Mouse (Mus musculus) embryo, embryonic 10.5 days (tissue): ENCODE measurements around the gene Tstd2.

Experiments used
- DNase-seq: peaks from one replicate; pipeline ENCODE4 v3.0.0-alpha.2; 2015; ENCODE audit warnings: low spot score

Tstd2 gene

GRCm38 (mm10) chr4:46084416-46085172, 53.9 kb downstream of the Tstd2 start:
- no peak for DNase-seq

GRCm38 (mm10) chr4:46082555-46082954, 55.9 kb downstream of the Tstd2 start:
- DNase-seq: no peak

- no peak for DNase-seq
Observed at GRCm38 (mm10) chr4:46080261-46080660, 58.2 kb downstream of the Tstd2 start.

DNA sequence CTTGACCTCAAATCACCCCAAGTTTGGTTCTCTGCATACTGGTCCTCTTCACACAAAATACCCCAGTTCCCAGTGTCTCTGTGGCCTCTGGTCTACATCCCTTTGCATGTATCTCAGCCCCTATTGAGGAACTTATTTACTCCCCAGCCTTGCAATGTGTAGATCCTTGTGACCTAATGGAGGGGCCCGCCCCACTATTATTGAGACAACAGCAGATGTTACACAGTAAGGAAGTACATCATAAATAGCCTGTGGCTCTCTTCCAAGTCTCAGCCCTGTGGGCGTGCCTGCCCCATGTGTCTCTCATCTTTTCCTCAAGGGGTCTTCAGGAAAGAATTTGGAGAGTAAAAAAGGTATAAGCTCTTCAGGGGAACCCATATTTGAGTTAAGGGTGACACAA, 61.6 kb downstream of the Tstd2 start:
- DNase-seq: no peak

DNA sequence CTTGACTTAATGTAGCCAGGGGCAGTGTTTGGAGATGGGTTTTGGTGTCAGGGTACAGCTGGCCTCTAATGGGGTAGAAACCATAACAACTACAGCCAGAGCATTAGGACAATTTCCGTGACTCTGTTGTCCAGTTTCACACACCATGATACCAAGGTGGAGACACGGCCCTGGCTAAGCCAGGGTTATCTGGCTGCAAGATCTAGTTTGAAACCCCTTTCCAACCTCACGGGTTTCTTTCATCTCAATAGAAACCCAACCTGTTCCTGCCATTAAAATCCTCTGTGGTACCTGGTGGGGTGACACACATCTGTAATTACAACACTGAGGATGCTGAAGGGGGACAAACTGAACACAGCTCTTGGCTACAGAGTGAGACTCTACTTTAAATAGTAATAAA, 62.8 kb downstream of the Tstd2 start:
- DNase-seq: no peak

- no peak for DNase-seq
Observed at GRCm38 (mm10) chr4:46073736-46074135, 64.8 kb downstream of the Tstd2 start.

GRCm38 (mm10) chr4:46072631-46073030, 65.9 kb downstream of the Tstd2 start:
- no peak for DNase-seq

- no peak for DNase-seq
Observed at GRCm38 (mm10) chr4:46069851-46070482, 68.5 kb downstream of the Tstd2 start.

GRCm38 (mm10) chr4:46068573-46068972, 69.9 kb downstream of the Tstd2 start:
- DNase-seq: no peak

- no peak for DNase-seq
Observed at GRCm38 (mm10) chr4:46068060-46068459, 70.4 kb downstream of the Tstd2 start.

- no peak for DNase-seq
Observed at GRCm38 (mm10) chr4:46065695-46066340, 72.7 kb downstream of the Tstd2 start.

DNA sequence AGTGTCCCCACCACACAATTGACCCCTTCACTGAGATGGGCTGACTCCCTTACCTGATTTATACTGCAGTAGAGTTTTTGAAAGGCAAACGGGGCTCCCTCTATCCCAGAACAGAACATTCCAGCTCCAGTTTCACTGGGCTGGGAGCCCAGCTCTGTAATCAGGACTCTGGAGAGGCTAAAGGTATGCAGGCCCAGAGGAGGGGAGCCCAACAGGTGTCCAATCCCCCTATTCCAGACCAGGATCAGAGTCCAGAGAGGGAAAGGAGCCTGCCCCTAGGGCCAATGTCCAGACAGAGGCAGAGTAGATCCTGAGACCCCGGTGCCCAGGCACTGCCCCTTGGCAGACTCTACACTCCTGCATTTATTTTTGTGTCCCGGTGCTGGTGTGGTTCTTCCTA, 73.5 kb downstream of the Tstd2 start:
- no peak for DNase-seq
